Mouse (Mus musculus) erythroblast, adult 5-6 weeks (primary cell): Measurements from ENCODE around the gene Med7. TPM values are rescaled to one million over a fixed set of nuclear protein-coding genes. Genes with fewer than 3 reads are reported as not detected.

Source experiments
- ATAC-seq: replicated peaks from 2 replicates; pipeline ENCODE4 v1.8.0; 2016; ENCODE audit warnings: moderate number of reproducible peaks, mild to moderate bottlenecking, moderate TSS enrichment, inconsistent platforms; ENCODE audit not compliant: poor library complexity, low FRiP score, severe bottlenecking
- total RNA-seq, 2 experiments: library from RNA; stranded (forward) in 1 of 2; stranded (reverse) in 1 of 2; fragments of 150-400 nt in 1 of 2; fragments of 200-764, 138-1000 nt in 1 of 2; gene quantifications; 2 replicates each; pipeline versions ENCODE4 v1.2.3 to v1.2.4; 2015 to 2017; ENCODE audit warnings: low replicate concordance in 2 of 2

Med7 gene
- total RNA-seq, 2 experiments from 2014 or later, result 40.0 to 110 TPM

- ATAC-seq, result no peak
These were observed 43.8 kb downstream of the Med7 start for GRCm38 (mm10) chr11:46480517-46480916.

- ATAC-seq, result no peak
These were observed 51.5 kb downstream of the Med7 start for GRCm38 (mm10) chr11:46488231-46488630.

GRCm38 (mm10) chr11:46488650-46489049, 51.9 kb downstream of the Med7 start:
- no peak for ATAC-seq

Other genes starting within 250 kb of the Med7 start
- gene Fndc9, start 201.4 kb upstream of the Med7 start, total RNA-seq (2015; ENCODE audit: low replicate concordance), result not detected in 2 replicates
- not detected in 2 replicates for gene Fndc9, start 201.4 kb upstream of the Med7 start, total RNA-seq (2017; ENCODE audit: low replicate concordance)
- 49.7 and 60.3 TPM in 2 replicates for gene Cyfip2, start 124.1 kb upstream of the Med7 start, total RNA-seq (2015; ENCODE audit: low replicate concordance)
- 19.9 and 22.9 TPM in 2 replicates for gene Cyfip2, start 124.1 kb upstream of the Med7 start, total RNA-seq (2017; ENCODE audit: low replicate concordance)
- gene Itk, start 47.4 kb upstream of the Med7 start, total RNA-seq (2015; ENCODE audit: low replicate concordance), result not detected in 2 replicates
- gene Itk, start 47.4 kb upstream of the Med7 start, total RNA-seq (2017; ENCODE audit: low replicate concordance), result 0.56 and 1.5 TPM in 2 replicates
- gene Fam71b, start 40.4 kb upstream of the Med7 start, total RNA-seq (2015; ENCODE audit: low replicate concordance), result not detected in 2 replicates
- not detected in 2 replicates for gene Fam71b, start 40.4 kb upstream of the Med7 start, total RNA-seq (2017; ENCODE audit: low replicate concordance)
- 0.19 and 1.5 TPM in 2 replicates for gene Havcr2, start 18.0 kb downstream of the Med7 start, total RNA-seq (2015; ENCODE audit: low replicate concordance)
- gene Havcr2, start 18.0 kb downstream of the Med7 start, total RNA-seq (2017; ENCODE audit: low replicate concordance), result 1.8 and 3.5 TPM in 2 replicates
- gene Gm12169, start 87.3 kb downstream of the Med7 start, total RNA-seq (2015; ENCODE audit: low replicate concordance), result not detected in 2 replicates
- not detected in 2 replicates for gene Gm12169, start 87.3 kb downstream of the Med7 start, total RNA-seq (2017; ENCODE audit: low replicate concordance)
- not detected in 2 replicates for gene BC053393, start 134.6 kb downstream of the Med7 start, total RNA-seq (2015; ENCODE audit: low replicate concordance)
- not detected in 2 replicates for gene BC053393, start 134.6 kb downstream of the Med7 start, total RNA-seq (2017; ENCODE audit: low replicate concordance)
- gene Dppa1, start 192.3 kb downstream of the Med7 start, total RNA-seq (2015; ENCODE audit: low replicate concordance), result not detected in 2 replicates
- gene Dppa1, start 192.3 kb downstream of the Med7 start, total RNA-seq (2017; ENCODE audit: low replicate concordance), result not detected in 2 replicates